Mouse (Mus musculus) cortical plate, adult 2 months (tissue): ENCODE data around the gene Fgfr1op. TPM values are rescaled to one million over a fixed set of nuclear protein-coding genes. Genes with fewer than 3 reads are reported as not detected.

Experiments used
- H3K27ac ChIP-seq: fragments of 200-500 bp; 2 replicates; pipeline ENCODE4 v1.5.1; 2012; ENCODE audit warnings: low read length, control low read depth, inconsistent platforms; ENCODE audit not compliant: insufficient read depth
- H3K4me1 ChIP-seq: fragments of 200-500 bp; 2 replicates; pipeline ENCODE4 v1.6.1; 2011; ENCODE audit warnings: low read length; ENCODE audit not compliant: control insufficient read depth, insufficient read depth
- H3K4me3 ChIP-seq: fragments of 200-500 bp; 2 replicates; pipeline ENCODE4 v1.5.1; 2011; ENCODE audit warnings: mild to moderate bottlenecking, low read length, control low read depth; ENCODE audit not compliant: insufficient read depth
- CTCF ChIP-seq: fragments of 200-500 bp; IDR thresholded peaks from 2 replicates; pipeline ENCODE4 v1.5.1; 2011; ENCODE audit warnings: mild to moderate bottlenecking, control low read depth, low read length; ENCODE audit not compliant: insufficient read depth; ENCODE audit errors: extremely low read depth
- POLR2A ChIP-seq: fragments of 200-500 bp; IDR thresholded peaks from 2 replicates; pipeline ENCODE4 v1.6.1; 2011; ENCODE audit warnings: mild to moderate bottlenecking, low read length, control low read depth; ENCODE audit not compliant: insufficient read depth; ENCODE audit errors: extremely low read depth
- polyA plus RNA-seq: library from polyadenylated mRNA; depleted of rRNA; stranded (reverse); fragments of >200 nt; gene quantifications from 2 replicates; pipeline ENCODE4 v1.2.3, GENCODE M21; 2012

Fgfr1op gene
- polyA plus RNA-seq, 1 experiment: 14.4 TPM

- Histone ChIP-seq H3K4me1 (no peaks in the 10 kb centered on the region), H3K27ac (no peak overlapping the region; the same call in 1 of the 2 replicates), H3K4me3 (no peak overlapping the region)
- no peak for TF ChIP-seq POLR2A
- no peak for TF ChIP-seq CTCF
Observed at GRCm38 (mm10) chr17:8211399-8211798, 46.1 kb downstream of the Fgfr1op start.

DNA sequence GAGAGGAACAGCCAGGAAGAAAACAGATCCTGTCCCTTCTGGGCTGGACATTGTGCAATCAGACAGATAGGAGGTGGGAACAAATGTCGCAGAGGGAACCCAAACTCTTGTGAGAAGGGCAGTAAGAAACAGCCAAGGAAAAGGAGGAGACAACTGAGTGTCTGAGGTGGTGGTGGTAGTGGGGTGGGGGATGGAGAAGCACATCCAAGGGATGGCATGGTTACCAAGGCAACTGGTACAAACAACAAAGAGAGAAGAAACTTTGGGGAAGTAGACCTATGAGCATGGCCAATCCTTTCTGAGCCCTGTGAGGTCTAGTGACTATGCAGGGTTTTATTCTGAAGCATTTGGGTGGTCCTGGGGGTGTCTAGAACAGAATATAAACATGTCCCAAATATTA, 49.1 kb downstream of the Fgfr1op start:
- no peak overlapping the region for H3K4me3 ChIP-seq
- no peak for TF ChIP-seq POLR2A
- TF ChIP-seq CTCF: no peak
- no peaks in the 10 kb centered on the region for H3K4me1 ChIP-seq
- H3K27ac ChIP-seq: no peak overlapping the region

DNA sequence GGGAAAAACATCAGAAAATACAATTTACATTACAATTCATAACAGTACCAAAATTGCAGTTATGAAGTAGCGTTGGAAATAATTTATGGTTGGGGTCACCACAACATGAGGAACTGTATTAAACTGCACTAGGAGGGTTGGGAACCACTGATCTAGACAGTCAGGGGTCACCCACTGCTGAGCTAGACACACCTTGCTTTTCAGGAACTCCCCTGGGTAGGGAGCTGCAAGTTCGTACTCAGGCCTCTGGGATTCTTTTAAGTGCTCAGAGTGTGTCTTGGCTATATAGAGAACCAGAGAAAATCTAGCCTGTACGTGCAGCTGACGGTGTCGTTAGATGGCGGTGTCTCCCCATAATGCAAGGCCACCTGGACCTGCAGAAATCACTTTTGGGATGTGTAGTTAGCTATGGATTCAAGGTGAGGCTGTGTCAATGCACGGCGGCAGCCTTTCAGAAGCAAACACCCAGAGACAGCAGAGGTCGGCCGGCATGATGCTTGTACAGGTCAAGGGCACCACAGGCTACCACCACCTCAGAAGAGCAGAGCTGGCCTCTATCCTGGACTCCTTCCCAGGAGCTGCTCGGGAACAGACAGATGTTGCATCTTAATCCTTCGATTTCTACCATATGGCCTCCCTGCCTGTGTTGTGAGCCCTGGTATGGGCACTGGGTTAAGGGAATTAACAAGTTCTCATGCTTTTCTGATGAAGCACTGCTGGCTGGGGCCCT, 49.9 kb downstream of the Fgfr1op start:
- H3K4me3 ChIP-seq: no peak overlapping the region
- H3K27ac ChIP-seq: no peak overlapping the region
- H3K4me1 ChIP-seq: no peaks in the 10 kb centered on the region
- TF ChIP-seq POLR2A: no peak
- no peak for TF ChIP-seq CTCF

GRCm38 (mm10) chr17:8223225-8223624, 57.9 kb downstream of the Fgfr1op start:
- Histone ChIP-seq H3K27ac (no peak overlapping the region), H3K4me1 (no peaks in the 10 kb centered on the region), H3K4me3 (no peak overlapping the region)
- TF ChIP-seq POLR2A (no peak), CTCF (no peak)

DNA sequence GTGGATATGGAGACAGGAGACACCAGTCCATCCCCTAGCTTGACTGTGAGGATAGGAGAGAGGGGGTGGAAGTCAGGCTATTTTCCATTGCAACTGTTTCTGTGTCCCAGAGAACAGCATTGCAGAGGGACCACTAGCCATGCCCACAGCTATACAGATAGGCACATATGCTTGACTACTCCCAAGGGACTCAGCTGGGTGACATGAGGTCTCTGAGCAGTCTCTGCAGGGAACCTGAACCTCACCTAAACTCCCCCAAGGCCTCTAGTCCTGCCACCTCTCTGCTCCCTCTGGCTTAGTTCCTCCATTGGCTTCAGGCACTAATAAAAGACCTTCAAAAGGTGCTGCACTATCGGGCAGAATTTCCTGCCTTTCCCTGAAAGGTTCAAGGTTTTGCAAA, 58.8 kb downstream of the Fgfr1op start:
- TF ChIP-seq CTCF (no peak), POLR2A (no peak)
- Histone ChIP-seq H3K4me1 (no peaks in the 10 kb centered on the region), H3K4me3 (no peak overlapping the region), H3K27ac (no peak overlapping the region)

- Histone ChIP-seq H3K4me3 (no peak overlapping the region), H3K4me1 (no peaks in the 10 kb centered on the region), H3K27ac (no peak overlapping the region)
- no peak for TF ChIP-seq CTCF
- TF ChIP-seq POLR2A: no peak
Observed at GRCm38 (mm10) chr17:8225166-8225565, 59.9 kb downstream of the Fgfr1op start.

GRCm38 (mm10) chr17:8225746-8226145, 60.4 kb downstream of the Fgfr1op start:
- Histone ChIP-seq H3K27ac (no peak overlapping the region), H3K4me3 (no peak overlapping the region), H3K4me1 (no peaks in the 10 kb centered on the region)
- TF ChIP-seq POLR2A: no peak
- TF ChIP-seq CTCF: no peak

DNA sequence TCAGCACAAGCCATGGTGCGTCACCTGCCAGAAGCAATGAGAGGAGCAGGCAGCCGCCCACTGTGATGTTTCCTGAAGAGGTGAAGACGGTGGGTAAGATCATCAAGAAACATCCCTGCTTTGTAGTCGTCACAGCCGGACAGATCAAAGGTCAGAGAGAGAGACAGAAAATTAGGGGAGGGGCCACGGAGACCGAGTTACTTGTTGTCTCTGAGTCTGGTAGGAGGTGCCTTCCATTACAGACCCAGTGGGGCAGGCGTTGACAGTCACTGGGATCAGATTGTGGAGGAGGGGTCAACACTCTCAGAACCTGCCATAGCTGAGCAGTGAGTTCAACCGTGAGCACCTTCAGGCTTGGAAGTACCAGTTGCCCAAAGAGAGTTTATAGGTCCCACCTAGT, 63.3 kb downstream of the Fgfr1op start:
- H3K27ac ChIP-seq: no peak overlapping the region
- TF ChIP-seq CTCF: no peak
- no peak for TF ChIP-seq POLR2A

GRCm38 (mm10) chr17:8229607-8230006, 64.3 kb downstream of the Fgfr1op start:
- no peak overlapping the region for H3K27ac ChIP-seq
- no peak overlapping the region for H3K4me3 ChIP-seq
- no peaks in the 10 kb centered on the region for H3K4me1 ChIP-seq
- TF ChIP-seq POLR2A (no peak), CTCF (no peak)

More for the DNA sequence above, 63.3 kb downstream of the Fgfr1op start:
- Histone ChIP-seq H3K4me3 (no peak overlapping the region), H3K4me1 (no peaks in the 10 kb centered on the region)

GRCm38 (mm10) chr17:8232089-8232488, 66.8 kb downstream of the Fgfr1op start:
- Histone ChIP-seq H3K4me3 (no peak overlapping the region), H3K27ac (no peak overlapping the region), H3K4me1 (no peaks in the 10 kb centered on the region)
- TF ChIP-seq CTCF (no peak), POLR2A (no peak)

DNA sequence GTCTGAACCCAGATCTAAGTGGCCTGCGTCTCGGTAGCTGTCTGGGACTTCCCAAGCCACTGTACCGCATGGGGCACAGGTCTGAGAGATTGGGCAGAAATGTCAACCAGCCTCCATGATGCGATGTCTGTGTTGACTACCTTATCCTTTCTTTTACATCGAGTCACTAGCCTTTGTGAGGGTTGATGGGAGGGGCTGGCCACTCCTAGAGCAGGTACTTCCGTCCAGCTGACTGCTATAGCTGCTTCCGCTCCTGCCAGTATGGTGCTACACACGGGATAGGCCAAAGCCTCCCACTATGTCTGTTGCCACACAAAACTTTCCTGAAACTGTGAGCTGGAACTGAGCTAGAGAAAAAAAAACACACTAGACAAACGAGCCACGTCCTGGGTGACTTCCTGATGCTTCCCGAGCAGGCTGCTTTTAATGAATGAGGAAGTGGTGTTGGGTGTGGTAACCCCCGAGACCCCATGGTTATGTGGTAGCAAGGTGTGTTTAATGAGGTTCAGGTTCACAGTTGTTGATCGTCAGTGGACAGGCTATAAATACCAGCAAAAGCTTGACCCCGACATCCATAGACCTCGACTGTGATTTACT, 68.4 kb downstream of the Fgfr1op start:
- Histone ChIP-seq H3K4me1 (no peaks in the 10 kb centered on the region), H3K27ac (no peak overlapping the region; the same call in 1 of the 2 replicates), H3K4me3 (no peak overlapping the region)
- no peak for TF ChIP-seq CTCF
